Mouse (Mus musculus) embryonic fibroblast, embryonic 13.5 days (primary cell): ENCODE measurements at regions not wholly inside any gene's neighbourhood (a gene's known extent, or its start where the extent isn't known, plus 50 kb on each side); places are given as distances from the start of the nearest gene placed in this dataset.
"Not testable (repeated sequence)": the region's sequence is repeated elsewhere in the genome, so short reads cannot be mapped to it uniquely, and the experiment has no call there.

Experiments
- H3K27ac ChIP-seq: 2 replicates; pipeline ENCODE4 v1.5.1; 2012; ENCODE audit warnings: low read length, control low read depth, inconsistent platforms; ENCODE audit not compliant: insufficient read depth
- H3K4me1 ChIP-seq: 2 replicates; pipeline ENCODE4 v1.6.1; 2011; ENCODE audit warnings: low read length; ENCODE audit not compliant: control insufficient read depth, insufficient read depth
- H3K4me3 ChIP-seq: 2 replicates; pipeline ENCODE4 v1.5.1; 2011; ENCODE audit warnings: mild to moderate bottlenecking, control low read depth, low read length; ENCODE audit not compliant: insufficient read depth
- CTCF ChIP-seq: IDR thresholded peaks from 2 replicates; pipeline ENCODE4 v1.5.1; 2011; ENCODE audit warnings: mild to moderate bottlenecking, control low read depth, low read length, moderate library complexity, borderline replicate concordance; ENCODE audit not compliant: insufficient read depth
- POLR2A ChIP-seq: IDR thresholded peaks from 2 replicates; pipeline ENCODE4 v1.6.1; 2011; ENCODE audit warnings: low read depth, mild to moderate bottlenecking, control low read depth, low read length, moderate library complexity

GRCm38 (mm10) chr6:99918351-99918750, 192.2 kb upstream of the Prok2 start:
- no peak overlapping the region for H3K4me3 ChIP-seq
- TF ChIP-seq CTCF (no peak), POLR2A (no peak)
- peaks cover 3% of the 10 kb centered on the region; the same call in 1 of the 2 replicates for H3K4me1 ChIP-seq
- H3K27ac ChIP-seq = no peak overlapping the region

DNA sequence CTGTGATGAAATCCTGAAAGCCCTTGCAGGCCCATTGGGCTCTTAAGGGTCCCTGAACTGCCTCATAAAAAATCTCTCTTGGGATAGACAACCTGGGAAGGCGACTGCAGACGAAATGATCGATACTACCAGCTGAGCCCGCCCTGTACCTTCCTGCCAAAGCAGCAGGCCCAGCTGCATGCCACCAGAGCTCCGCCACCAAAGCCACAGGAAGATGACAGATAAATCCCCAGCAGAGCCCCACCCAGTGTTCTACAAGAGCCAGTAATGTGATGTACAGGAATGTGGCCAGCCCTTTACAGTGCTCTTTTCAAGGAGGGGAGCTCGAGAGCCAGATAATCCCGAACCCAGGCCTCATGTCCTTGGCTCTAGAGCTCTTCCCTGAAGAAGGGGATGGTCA, 183.7 kb upstream of the Prok2 start:
- H3K4me1 ChIP-seq = no peaks in the 10 kb centered on the region
- no peak overlapping the region for H3K27ac ChIP-seq
- no peak overlapping the region for H3K4me3 ChIP-seq
- TF ChIP-seq POLR2A = no peak

GRCm38 (mm10) chr6:99909459-99909858, 183.3 kb upstream of the Prok2 start:
- H3K27ac ChIP-seq = no peak overlapping the region
- H3K4me3 ChIP-seq = no peak overlapping the region
- TF ChIP-seq POLR2A = no peak
- TF ChIP-seq CTCF = no peak
- no peaks in the 10 kb centered on the region for H3K4me1 ChIP-seq

- Histone ChIP-seq H3K4me1 (no peaks in the 10 kb centered on the region), H3K27ac (no peak overlapping the region), H3K4me3 (no peak overlapping the region)
- TF ChIP-seq CTCF (no peak), POLR2A (no peak)
These were observed 181.9 kb upstream of the Prok2 start for GRCm38 (mm10) chr6:99908066-99908465.

DNA sequence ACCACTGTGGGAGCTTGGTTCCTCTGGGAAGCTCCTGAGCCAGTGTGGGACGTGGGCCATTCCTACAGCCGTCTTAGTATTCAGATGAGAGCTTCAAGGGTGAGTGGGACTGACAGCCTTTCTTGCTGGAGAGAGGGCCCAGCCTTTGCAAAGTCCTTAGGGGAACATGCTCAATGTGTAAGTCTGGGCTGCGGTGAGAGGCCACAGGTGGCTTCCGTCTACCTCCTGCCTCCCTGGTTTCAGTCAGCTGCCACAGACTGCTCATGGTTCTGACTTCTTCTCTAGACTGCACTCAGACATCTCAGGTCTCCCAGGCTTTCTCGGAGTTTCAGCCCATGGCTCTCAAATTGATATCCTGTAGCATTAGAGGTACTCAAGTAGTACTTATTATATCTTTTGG, 179.0 kb upstream of the Prok2 start:
- TF ChIP-seq CTCF (no peak), POLR2A (no peak)
- no peak overlapping the region for H3K4me3 ChIP-seq
- no peak overlapping the region for H3K27ac ChIP-seq
- H3K4me1 ChIP-seq = no peaks in the 10 kb centered on the region

GRCm38 (mm10) chr6:99904607-99905006, 178.4 kb upstream of the Prok2 start:
- no peaks in the 10 kb centered on the region for H3K4me1 ChIP-seq
- H3K27ac ChIP-seq = no peak overlapping the region
- TF ChIP-seq CTCF (no peak), POLR2A (no peak)

GRCm38 (mm10) chr6:99904044-99904443, 177.9 kb upstream of the Prok2 start:
- H3K4me3 ChIP-seq, H3K4me1 ChIP-seq: not testable (repeated sequence)

More at GRCm38 (mm10) chr6:99904607-99905006, 178.4 kb upstream of the Prok2 start:
- H3K4me3 ChIP-seq = no peak overlapping the region

GRCm38 (mm10) chr6:99901564-99901963, 175.4 kb upstream of the Prok2 start:
- no peak overlapping the region for H3K27ac ChIP-seq
- TF ChIP-seq CTCF (no peak), POLR2A (no peak)
- H3K4me3 ChIP-seq = no peak overlapping the region
- H3K4me1 ChIP-seq = no peaks in the 10 kb centered on the region

More at GRCm38 (mm10) chr6:99904044-99904443, 177.9 kb upstream of the Prok2 start:
- H3K27ac ChIP-seq = not testable (repeated sequence)

DNA sequence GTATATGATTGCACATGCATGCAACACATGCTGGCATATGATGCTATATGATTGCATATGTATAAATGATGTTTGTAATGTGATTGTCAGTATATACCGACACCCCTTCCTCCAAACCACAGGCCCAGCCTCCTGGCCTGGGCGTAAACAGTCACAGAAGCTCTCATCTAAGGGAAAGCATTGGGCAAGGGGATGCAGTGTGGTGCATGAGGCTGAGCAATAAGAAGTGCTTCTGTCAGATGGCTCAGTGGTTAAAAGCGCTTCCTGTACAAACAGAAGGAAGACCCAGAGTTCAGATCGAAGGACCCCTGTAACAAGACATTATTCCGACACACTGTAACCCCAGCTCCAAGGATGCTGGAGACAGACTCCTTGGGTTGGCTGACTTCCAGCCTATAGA, 175.0 kb upstream of the Prok2 start:
- H3K4me1 ChIP-seq = peaks cover 3% of the 10 kb centered on the region; the same call in 1 of the 2 replicates
- H3K27ac ChIP-seq = no peak overlapping the region
- no peak overlapping the region for H3K4me3 ChIP-seq
- no peak for TF ChIP-seq POLR2A
- TF ChIP-seq CTCF = no peak

DNA sequence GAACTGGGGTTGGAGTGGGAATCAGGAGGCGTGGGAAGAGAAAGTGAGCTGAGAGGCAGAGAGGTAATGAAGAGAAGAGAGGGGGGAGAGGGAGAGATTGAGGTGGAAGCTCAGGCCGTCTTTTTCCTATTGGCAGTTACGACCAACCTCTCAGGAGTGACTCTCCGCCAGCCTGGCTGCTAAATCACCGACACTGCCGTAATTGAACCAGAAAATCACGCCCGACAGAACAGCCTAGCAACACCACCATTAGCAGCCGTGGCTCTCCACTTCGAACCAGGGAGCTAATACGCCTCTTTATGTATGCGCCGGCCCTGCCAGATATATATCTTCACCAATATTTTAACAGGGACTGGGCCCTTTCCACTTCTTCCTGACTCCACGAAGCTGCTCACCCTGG, 173.5 kb upstream of the Prok2 start:
- Histone ChIP-seq H3K4me3 (no peak overlapping the region), H3K27ac (no peak overlapping the region), H3K4me1 (peaks cover 3% of the 10 kb centered on the region; the same call in 1 of the 2 replicates)
- no peak for TF ChIP-seq POLR2A
- TF ChIP-seq CTCF = no peak

DNA sequence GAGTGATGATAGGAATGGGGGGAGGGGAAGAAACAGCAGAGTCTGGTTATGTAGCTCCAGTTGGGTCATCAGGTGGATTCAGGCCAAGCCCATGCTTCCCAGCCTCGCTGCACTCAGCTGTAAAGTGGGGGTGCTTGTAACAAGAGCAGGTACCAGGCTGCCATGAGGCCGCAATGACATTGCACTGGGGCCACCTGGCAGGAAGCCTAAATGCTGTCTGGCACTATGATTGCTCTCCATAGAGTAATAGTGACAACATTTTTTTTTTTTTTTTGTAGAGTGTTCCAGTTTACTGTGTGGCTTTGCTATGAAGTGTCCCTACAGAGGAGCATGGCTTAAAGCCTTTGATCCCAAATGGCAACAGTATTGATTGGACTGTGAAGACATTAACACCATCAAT, 171.9 kb upstream of the Prok2 start:
- no peak overlapping the region for H3K4me3 ChIP-seq
- TF ChIP-seq CTCF = no peak
- no peak for TF ChIP-seq POLR2A
- H3K27ac ChIP-seq = no peak overlapping the region
- H3K4me1 ChIP-seq = peaks cover 3% of the 10 kb centered on the region; the same call in 1 of the 2 replicates
